Mouse (Mus musculus): ENCODE data around the gene 2410137M14Rik.
"Not testable (repeated sequence)": the region's sequence is repeated elsewhere in the genome, so short reads cannot be mapped to it uniquely, and the experiment has no call there.

2410137M14Rik gene

GRCm38 (mm10) chr17:36994528-36994927, 13.5 kb upstream of the 2410137M14Rik start:
- DNase-seq (ENCODE audit: low spot score in 2 of 2): no peak

GRCm38 (mm10) chr17:36993770-36994325, 12.8 kb upstream of the 2410137M14Rik start:
- no peak for DNase-seq (ENCODE audit: low spot score in 2 of 2)

- DNase-seq (ENCODE audit: low spot score in 2 of 2): no peak
These were observed 11.5 kb upstream of the 2410137M14Rik start for GRCm38 (mm10) chr17:36992336-36993104.

GRCm38 (mm10) chr17:36990630-36991029, 9.6 kb upstream of the 2410137M14Rik start:
- not testable (repeated sequence) for DNase-seq (ENCODE audit: low spot score in 2 of 2)

GRCm38 (mm10) chr17:36989437-36989836, 8.4 kb upstream of the 2410137M14Rik start, which contains the start of gene H2-M5:
Gene H2-M5, minus strand, starts transcription at chr17:36989537.
- DNase-seq (ENCODE audit: low spot score in 2 of 2): no peak

GRCm38 (mm10) chr17:36988475-36988874, 7.4 kb upstream of the 2410137M14Rik start:
- no peak for DNase-seq (ENCODE audit: low spot score in 2 of 2)

GRCm38 (mm10) chr17:36982253-36983155, 1.5 kb upstream of the 2410137M14Rik start:
- no peak for DNase-seq (ENCODE audit: low spot score in 2 of 2)

GRCm38 (mm10) chr17:36981845-36982244, 808 bp upstream of the 2410137M14Rik start:
- no peak for DNase-seq (ENCODE audit: low spot score in 2 of 2)

- DNase-seq (ENCODE audit: low spot score in 2 of 2): no peak
These were observed 7.7 kb downstream of the 2410137M14Rik start for GRCm38 (mm10) chr17:36973271-36973787.

- DNase-seq (ENCODE audit: low spot score in 2 of 2): no peak
These were observed 8.2 kb downstream of the 2410137M14Rik start for GRCm38 (mm10) chr17:36972791-36973190.

- DNase-seq (ENCODE audit: low spot score in 2 of 2): no peak
These were observed 9.7 kb downstream of the 2410137M14Rik start for GRCm38 (mm10) chr17:36971172-36971850.

- DNase-seq (ENCODE audit: low spot score in 2 of 2): no peak
These were observed 10.6 kb downstream of the 2410137M14Rik start for GRCm38 (mm10) chr17:36970316-36970890.

GRCm38 (mm10) chr17:36966875-36967274, 14.2 kb downstream of the 2410137M14Rik start:
- DNase-seq (ENCODE audit: low spot score in 2 of 2): no peak

GRCm38 (mm10) chr17:36961125-36961524, 19.9 kb downstream of the 2410137M14Rik start:
- DNase-seq (ENCODE audit: low spot score in 2 of 2): no peak

GRCm38 (mm10) chr17:36958884-36959283, 22.2 kb downstream of the 2410137M14Rik start:
- DNase-seq (ENCODE audit: low spot score in 2 of 2): no peak

GRCm38 (mm10) chr17:36957999-36958743, 22.9 kb downstream of the 2410137M14Rik start, which contains the start of the genes Znrd1 and Znrd1as:
Gene Znrd1, minus strand, starts transcription at chr17:36958559.
Gene Znrd1as, plus strand, starts transcription at chr17:36958592.
- DNase-seq (ENCODE audit: low spot score in 2 of 2): peak; percentile 93 to 94

- no peak for DNase-seq (ENCODE audit: low spot score in 2 of 2)
These were observed 28.0 kb downstream of the 2410137M14Rik start for GRCm38 (mm10) chr17:36953062-36953461.

- no peak for DNase-seq (ENCODE audit: low spot score in 2 of 2)
These were observed 28.4 kb downstream of the 2410137M14Rik start for GRCm38 (mm10) chr17:36952631-36953030.

- DNase-seq (ENCODE audit: low spot score in 2 of 2): peak; percentile 94 to 95
These were observed 29.8 kb downstream of the 2410137M14Rik start, which contains the start of gene Ppp1r11 for GRCm38 (mm10) chr17:36950981-36951947. Gene Ppp1r11, minus strand, starts transcription at chr17:36951741.

All from frontal cortex, postnatal 14 days (tissue).